Mouse (Mus musculus): ENCODE results near the gene Snapc5.
"Not testable (repeated sequence)": the region's sequence is repeated elsewhere in the genome, so short reads cannot be mapped to it uniquely, and the experiment has no call there.

The Snapc5 gene

GRCm38 (mm10) chr9:64178974-64179646 lies at the start of gene Snapc5:
Gene Snapc5, plus strand, starts transcription at chr9:64179274.
- in situ Hi-C loops (cut with MboI, MseI) = no loop called here

- in situ Hi-C loops (cut with MboI, MseI) = no loop called here
Observed at GRCm38 (mm10) chr9:64131623-64132022, 47.5 kb upstream of the Snapc5 start.

GRCm38 (mm10) chr9:64138896-64139295 lies 40.2 kb upstream of the Snapc5 start:
- in situ Hi-C loops (cut with MboI, MseI) = not testable (repeated sequence)

- in situ Hi-C loops (cut with MboI, MseI) = no loop called here
Observed at GRCm38 (mm10) chr9:64139879-64140278, 39.2 kb upstream of the Snapc5 start.

GRCm38 (mm10) chr9:64156641-64157040 lies 22.4 kb upstream of the Snapc5 start:
- in situ Hi-C loops (cut with MboI, MseI) = loop anchor here (5.0 kb wide), 1 partner anchor 821 kb away; no protein-coding TSS in a partner anchor

- in situ Hi-C loops (cut with MboI, MseI) = no loop called here
Observed at GRCm38 (mm10) chr9:64160471-64160870, 18.6 kb upstream of the Snapc5 start.

- in situ Hi-C loops (cut with MboI, MseI) = not testable (repeated sequence)
Observed at GRCm38 (mm10) chr9:64169967-64170366, 9.1 kb upstream of the Snapc5 start.

- in situ Hi-C loops (cut with MboI, MseI) = no loop called here
Observed at GRCm38 (mm10) chr9:64172145-64172815, 6.8 kb upstream of the Snapc5 start.

- in situ Hi-C loops (cut with MboI, MseI) = no loop called here
Observed at GRCm38 (mm10) chr9:64172816-64173665, 6.0 kb upstream of the Snapc5 start, which contains the start of the genes Zwilch and Rpl4. Gene Zwilch, minus strand, starts transcription at chr9:64173104. Gene Rpl4, plus strand, starts transcription at chr9:64173375.

- in situ Hi-C loops (cut with MboI, MseI) = no loop called here
Observed at GRCm38 (mm10) chr9:64173666-64174220, 5.3 kb upstream of the Snapc5 start.

- in situ Hi-C loops (cut with MboI, MseI) = no loop called here
Observed at GRCm38 (mm10) chr9:64174341-64174740, 4.7 kb upstream of the Snapc5 start.

- in situ Hi-C loops (cut with MboI, MseI) = no loop called here
Observed at GRCm38 (mm10) chr9:64174766-64175165, 4.3 kb upstream of the Snapc5 start.

GRCm38 (mm10) chr9:64175378-64175777 lies 3.7 kb upstream of the Snapc5 start:
- in situ Hi-C loops (cut with MboI, MseI) = no loop called here

GRCm38 (mm10) chr9:64178610-64178973 lies 482 bp upstream of the Snapc5 start:
- in situ Hi-C loops (cut with MboI, MseI) = no loop called here

- in situ Hi-C loops (cut with MboI, MseI) = not testable (repeated sequence)
Observed at GRCm38 (mm10) chr9:64183295-64183694, 4.2 kb downstream of the Snapc5 start.

GRCm38 (mm10) chr9:64184166-64184840 lies 5.2 kb downstream of the Snapc5 start:
- in situ Hi-C loops (cut with MboI, MseI) = no loop called here

GRCm38 (mm10) chr9:64193879-64194278 lies 14.8 kb downstream of the Snapc5 start:
- in situ Hi-C loops (cut with MboI, MseI) = no loop called here

- in situ Hi-C loops (cut with MboI, MseI) = loop anchor here (5.0 kb wide), 1 partner anchor 528 kb away; no protein-coding TSS in a partner anchor
Observed at GRCm38 (mm10) chr9:64195554-64195953, 16.5 kb downstream of the Snapc5 start.

- in situ Hi-C loops (cut with MboI, MseI) = loop anchor here (5.0 kb wide), 1 partner anchor 530 kb away; no protein-coding TSS in a partner anchor
Observed at GRCm38 (mm10) chr9:64197524-64197923, 18.4 kb downstream of the Snapc5 start.

- in situ Hi-C loops (cut with MboI, MseI) = loop anchor here (5.0 kb wide), 1 partner anchor 531 kb away; no protein-coding TSS in a partner anchor
Observed at GRCm38 (mm10) chr9:64198068-64198762, 19.1 kb downstream of the Snapc5 start.
